Mouse (Mus musculus) MEL (cell line): ENCODE data around the gene Klk7. TPM values are rescaled to one million over a fixed set of nuclear protein-coding genes. Genes with fewer than 3 reads are reported as not detected.

Experiments used
- DNase-seq: peaks from one replicate; pipeline ENCODE4 v3.0.0; 2011; ENCODE audit warnings: low read depth, low spot score
- H3K27ac ChIP-seq: 2 replicates; pipeline ENCODE4 v1.5.1; 2012; ENCODE audit warnings: low read depth, mild to moderate bottlenecking, control low read depth, low read length, moderate library complexity; ENCODE audit not compliant: control insufficient read depth
- H3K27me3 ChIP-seq, 2 experiments: fragments of 150-350 bp in 1 of 2; sonication (generic) in 1 of 2; 2 replicates each; pipeline ENCODE4 v1.6.1; 2012; ENCODE audit warnings: low read length in 2 of 2, mild to moderate bottlenecking in 2 of 2, improper control_type of control experiment in 1 of 2, moderate library complexity in 1 of 2; ENCODE audit not compliant: insufficient read depth in 2 of 2, control insufficient read depth in 1 of 2
- H3K36me3 ChIP-seq, 2 experiments: 2 replicates each; pipeline ENCODE4 v1.6.1; 2012 to 2014; ENCODE audit warnings: low read length in 2 of 2, improper control_type of control experiment in 1 of 2, inconsistent platforms in 1 of 2, mild to moderate bottlenecking in 1 of 2; ENCODE audit not compliant: insufficient read depth in 2 of 2, control insufficient read depth in 1 of 2
- H3K4me1 ChIP-seq, 2 experiments: fragments of 150-350 bp in 1 of 2; sonication (generic) in 1 of 2; 2 replicates each; pipeline ENCODE4 v1.6.1; 2012; ENCODE audit warnings: low read length in 2 of 2, improper control_type of control experiment in 1 of 2, mild to moderate bottlenecking in 1 of 2; ENCODE audit not compliant: insufficient read depth in 2 of 2, control insufficient read depth in 1 of 2
- H3K4me3 ChIP-seq, 2 experiments: fragments of 150-350 bp in 1 of 2; sonication (generic) in 1 of 2; 2 replicates each; pipeline ENCODE4 v1.5.1; 2012; ENCODE audit warnings: low read depth in 2 of 2, low read length in 2 of 2, mild to moderate bottlenecking in 2 of 2, moderate library complexity in 2 of 2, control low read depth in 1 of 2, improper control_type of control experiment in 1 of 2; ENCODE audit not compliant: control insufficient read depth in 1 of 2, insufficient read depth in 1 of 2
- H3K79me2 ChIP-seq: 2 replicates; pipeline ENCODE4 v1.6.1; 2012; ENCODE audit warnings: mild to moderate bottlenecking, low read length, moderate library complexity; ENCODE audit not compliant: control insufficient read depth, poor library complexity, insufficient read depth
- H3K9ac ChIP-seq: 2 replicates; pipeline ENCODE4 v1.6.1; 2012; ENCODE audit warnings: low read depth, mild to moderate bottlenecking, control low read depth, low read length, moderate library complexity; ENCODE audit not compliant: control insufficient read depth, poor library complexity, severe bottlenecking
- H3K9me3 ChIP-seq: fragments of 150-350 bp; sonication (generic); replicated peaks from 2 replicates; pipeline ENCODE4 v1.6.1; 2012; ENCODE audit warnings: mild to moderate bottlenecking, low read length, improper control_type of control experiment, moderate library complexity; ENCODE audit not compliant: insufficient read depth
- BHLHE40 ChIP-seq: IDR thresholded peaks from 2 replicates; pipeline ENCODE4 v1.6.1; 2012; ENCODE audit warnings: low read depth, mild to moderate bottlenecking, inconsistent platforms, low read length, improper control_type of control experiment, borderline replicate concordance
- CHD1 ChIP-seq: IDR thresholded peaks from 2 replicates; pipeline ENCODE4 v1.6.1; 2012; ENCODE audit warnings: low read depth, mild to moderate bottlenecking, inconsistent platforms, low read length, improper control_type of control experiment
- CTCF ChIP-seq, 3 experiments: IDR thresholded peaks in 2 of 3; conservative IDR thresholded peaks in 1 of 3; 2 replicates each; pipeline ENCODE4 v1.5.1; 2011 to 2012; ENCODE audit warnings: low read length in 3 of 3, low read depth in 2 of 3, mild to moderate bottlenecking in 2 of 3, improper control_type of control experiment in 1 of 3, inconsistent platforms in 1 of 3, mixed read lengths in 1 of 3, moderate library complexity in 1 of 3; ENCODE audit not compliant: control insufficient read depth in 1 of 3, insufficient read depth in 1 of 3, poor library complexity in 1 of 3, severe bottlenecking in 1 of 3
- EP300 ChIP-seq, 2 experiments: IDR thresholded peaks; 2 replicates each; pipeline ENCODE4 v1.6.1; 2011; ENCODE audit warnings: improper control_type of control experiment in 2 of 2, low read length in 2 of 2, low read depth in 1 of 2, mild to moderate bottlenecking in 1 of 2
- ETS1 ChIP-seq: IDR thresholded peaks from 2 replicates; pipeline ENCODE4 v1.6.1; 2012; ENCODE audit warnings: low read depth, mild to moderate bottlenecking, inconsistent platforms, low read length, improper control_type of control experiment, moderate library complexity
- GATA1 ChIP-seq: IDR thresholded peaks from 2 replicates; pipeline ENCODE4 v1.6.1; 2011; ENCODE audit warnings: low read depth, low read length, improper control_type of control experiment
- JUND ChIP-seq: IDR thresholded peaks from 2 replicates; pipeline ENCODE4 v1.6.1; 2011; ENCODE audit warnings: low read depth, mild to moderate bottlenecking, improper control_type of control experiment, low read length
- KAT2A ChIP-seq: conservative IDR thresholded peaks from 2 replicates; pipeline ENCODE4 v1.6.1; 2012; ENCODE audit warnings: low read depth, low read length, improper control_type of control experiment, inconsistent platforms
- MAFK ChIP-seq: IDR thresholded peaks from 2 replicates; pipeline ENCODE4 v1.6.1; 2011; ENCODE audit warnings: low read depth, mild to moderate bottlenecking, low read length, improper control_type of control experiment, borderline replicate concordance
- MAX ChIP-seq: IDR thresholded peaks from 2 replicates; pipeline ENCODE4 v1.6.1; 2011; ENCODE audit warnings: low read length, improper control_type of control experiment
- MXI1 ChIP-seq: IDR thresholded peaks from 2 replicates; pipeline ENCODE4 v1.6.1; 2011; ENCODE audit warnings: mild to moderate bottlenecking, low read depth, low read length, improper control_type of control experiment
- MYB ChIP-seq: IDR thresholded peaks from 2 replicates; pipeline ENCODE4 v1.6.1; 2011; ENCODE audit warnings: mild to moderate bottlenecking, low read depth, low read length, improper control_type of control experiment
- POLR2A ChIP-seq, 2 experiments: IDR thresholded peaks; 2 replicates each; pipeline ENCODE4 v1.6.1; 2011 to 2012; ENCODE audit warnings: low read length in 2 of 2, mild to moderate bottlenecking in 2 of 2, control low read depth in 1 of 2, improper control_type of control experiment in 1 of 2, low read depth in 1 of 2, moderate library complexity in 1 of 2; ENCODE audit not compliant: control insufficient read depth in 1 of 2, insufficient read depth in 1 of 2, poor library complexity in 1 of 2
- POLR2AphosphoS5 ChIP-seq: IDR thresholded peaks from 2 replicates; pipeline ENCODE4 v1.6.1; 2012; ENCODE audit warnings: low read depth, borderline replicate concordance, mild to moderate bottlenecking, inconsistent platforms, low read length, moderate library complexity, mixed read lengths
- RAD21 ChIP-seq: IDR thresholded peaks from 2 replicates; pipeline ENCODE4 v1.6.1; 2011; ENCODE audit warnings: mild to moderate bottlenecking, low read depth, low read length, improper control_type of control experiment
- SIN3A ChIP-seq: IDR thresholded peaks from 2 replicates; pipeline ENCODE4 v1.6.1; 2012; ENCODE audit warnings: low read length, improper control_type of control experiment, inconsistent platforms
- SMC3 ChIP-seq: IDR thresholded peaks from 2 replicates; pipeline ENCODE4 v1.6.1; 2011; ENCODE audit warnings: low read depth, low read length, improper control_type of control experiment
- TAL1 ChIP-seq: IDR thresholded peaks from 2 replicates; pipeline ENCODE4 v1.6.1; 2012; ENCODE audit warnings: mild to moderate bottlenecking, inconsistent platforms, low read length, moderate library complexity, mixed read lengths
- TCF12 ChIP-seq: IDR thresholded peaks from 2 replicates; pipeline ENCODE4 v1.6.1; 2014; ENCODE audit warnings: low read depth, mild to moderate bottlenecking, inconsistent platforms, low read length, improper control_type of control experiment, moderate library complexity
- UBTF ChIP-seq: IDR thresholded peaks from 2 replicates; pipeline ENCODE4 v1.6.1; 2012; ENCODE audit warnings: low read depth, mild to moderate bottlenecking, inconsistent platforms, low read length, improper control_type of control experiment, moderate library complexity, borderline replicate concordance; ENCODE audit not compliant: insufficient read depth
- ZMIZ1 ChIP-seq: IDR thresholded peaks from 2 replicates; pipeline ENCODE4 v1.6.1; 2012; ENCODE audit warnings: low read depth, mild to moderate bottlenecking, inconsistent platforms, low read length, improper control_type of control experiment, moderate library complexity
- ZNF384 ChIP-seq: IDR thresholded peaks from 2 replicates; pipeline ENCODE4 v1.6.1; 2012; ENCODE audit warnings: low read depth, mild to moderate bottlenecking, inconsistent platforms, low read length, improper control_type of control experiment
- polyA plus RNA-seq, 2 experiments: library from polyadenylated mRNA; stranded (reverse) in 1 of 2; unstranded in 1 of 2; fragments of >175 nt in 1 of 2; fragments of >200 nt in 1 of 2; gene quantifications; 2 replicates each; pipeline versions ENCODE4 v1.2.1 to v1.2.4; 2012; ENCODE audit warnings: low replicate concordance in 2 of 2, low read depth in 1 of 2; ENCODE audit not compliant: insufficient read length in 2 of 2, insufficient read depth in 1 of 2, missing spikeins in 1 of 2
- total RNA-seq: library from RNA; depleted of rRNA; stranded (reverse); fragments of 300-350 nt; gene quantifications from 2 replicates; pipeline ENCODE4 v1.2.3, GENCODE M21; 2012

Gene Klk7
- total and polyA plus RNA-seq, 3 experiments, result not detected

DNA sequence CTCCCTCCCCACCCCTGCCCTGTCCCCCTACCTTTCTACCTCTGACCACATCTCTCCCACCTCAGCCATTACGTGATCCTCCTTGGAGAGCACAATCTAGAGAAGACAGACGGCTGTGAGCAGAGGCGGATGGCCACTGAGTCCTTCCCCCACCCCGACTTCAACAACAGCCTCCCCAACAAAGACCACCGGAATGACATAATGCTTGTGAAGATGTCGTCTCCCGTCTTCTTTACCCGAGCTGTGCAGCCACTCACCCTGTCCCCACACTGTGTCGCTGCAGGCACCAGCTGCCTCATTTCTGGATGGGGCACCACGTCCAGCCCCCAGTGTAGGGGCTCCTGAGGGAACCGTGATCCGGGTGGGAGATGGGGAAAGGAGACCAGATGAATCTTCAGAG is 33.7 kb upstream of the Klk7 start:
- no peaks in the 10 kb centered on the region; a peak in 1 of 4 replicates for H3K27me3 ChIP-seq
- DNase-seq, result no peak
- no peak overlapping the region for H3K4me3 ChIP-seq
- no peaks in the 10 kb centered on the region for H3K4me1 ChIP-seq
- TF ChIP-seq TCF12 (no peak), MAFK (no peak), ETS1 (no peak), SIN3A (no peak), SMC3 (no peak), KAT2A (no peak), CTCF (IDR thresholded peaks at IDR 0.05 in 2 of 3, conservative IDR thresholded peaks at IDR 0.05 in 1 of 3; ENCODE audit: control insufficient read depth in 1 of 3, insufficient read depth in 1 of 3, low read depth in 2 of 3, low read length in 3 of 3, poor library complexity in 1 of 3, severe bottlenecking in 1 of 3) (no peak), ZNF384 (no peak)
- H3K79me2 ChIP-seq, result no peaks in the 10 kb centered on the region
- no peaks in the 10 kb centered on the region for H3K9me3 ChIP-seq
- H3K27ac ChIP-seq, result no peak overlapping the region
- no peaks in the 10 kb centered on the region for H3K36me3 ChIP-seq
- H3K9ac ChIP-seq, result no peak overlapping the region

DNA sequence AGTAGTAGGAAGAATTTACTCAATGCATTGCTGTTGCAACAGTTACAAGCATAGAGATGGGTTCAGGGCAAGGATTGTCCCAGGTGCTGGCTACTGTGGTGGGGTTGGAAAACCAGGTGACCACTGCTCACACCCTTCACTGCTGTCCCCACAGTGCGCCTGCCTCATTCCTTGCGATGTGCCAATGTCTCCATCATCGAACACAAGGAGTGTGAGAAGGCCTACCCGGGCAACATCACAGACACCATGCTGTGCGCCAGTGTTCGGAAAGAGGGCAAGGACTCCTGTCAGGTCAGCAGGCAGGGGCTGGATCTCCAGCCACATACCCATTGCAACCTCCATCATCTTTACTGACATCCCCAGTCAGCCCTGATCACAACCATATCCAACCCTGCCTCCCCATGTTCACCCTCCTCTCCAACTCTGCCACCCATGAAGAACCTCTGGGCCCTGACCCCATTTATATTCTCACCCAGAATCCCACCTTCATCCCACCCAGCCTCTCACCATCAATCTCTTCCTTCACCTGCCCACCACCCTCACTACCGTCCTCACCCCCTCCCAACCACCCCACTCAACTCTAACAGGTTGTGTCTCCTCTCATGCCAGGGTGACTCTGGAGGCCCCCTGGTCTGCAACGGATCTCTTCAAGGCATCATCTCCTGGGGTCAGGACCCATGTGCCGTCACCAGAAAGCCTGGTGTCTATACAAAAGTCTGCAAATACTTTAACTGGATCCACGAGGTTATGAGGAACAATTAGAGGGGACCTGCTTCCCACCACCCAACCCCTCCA is 32.7 kb upstream of the Klk7 start:
- no peak overlapping the region for H3K27ac ChIP-seq
- no peaks in the 10 kb centered on the region; a peak in 1 of 4 replicates for H3K27me3 ChIP-seq
- TF ChIP-seq TCF12 (no peak), RAD21 (no peak), POLR2AphosphoS5 (no peak), UBTF (no peak), MAX (no peak), ZMIZ1 (no peak), EP300 (IDR thresholded peaks at IDR 0.05; ENCODE audit: low read depth in 1 of 2, low read length in 2 of 2) (no peak), BHLHE40 (no peak), ZNF384 (no peak), GATA1 (no peak), MAFK (no peak), TAL1 (no peak), MXI1 (no peak), JUND (no peak), POLR2A (IDR thresholded peaks at IDR 0.05; ENCODE audit: control insufficient read depth in 1 of 2, insufficient read depth in 1 of 2, low read depth in 1 of 2, low read length in 2 of 2, poor library complexity in 1 of 2) (no peak), MYB (no peak), CHD1 (no peak), KAT2A (no peak)
- no peaks in the 10 kb centered on the region for H3K4me1 ChIP-seq
- no peaks in the 10 kb centered on the region for H3K36me3 ChIP-seq
- DNase-seq, result no peak
- H3K79me2 ChIP-seq, result no peaks in the 10 kb centered on the region
- no peak overlapping the region for H3K9ac ChIP-seq
- H3K9me3 ChIP-seq, result no peaks in the 10 kb centered on the region
- H3K4me3 ChIP-seq, result no peak overlapping the region
